Mouse (Mus musculus) CH12.LX (cell line): ENCODE data around the gene Rdx. TPM values are rescaled to one million over a fixed set of nuclear protein-coding genes. Genes with fewer than 3 reads are reported as not detected.

Experiments used
- DNase-seq: peaks from one replicate; pipeline ENCODE4 v3.0.0-alpha.2; 2013; ENCODE audit errors: extremely low read depth
- H3K27ac ChIP-seq: 2 replicates; pipeline ENCODE4 v1.5.1; 2012; ENCODE audit warnings: low read depth, mild to moderate bottlenecking, control low read depth, moderate library complexity; ENCODE audit not compliant: insufficient read depth
- H3K27me3 ChIP-seq: replicated peaks from 2 replicates; pipeline ENCODE3; 2012; ENCODE audit warnings: inconsistent platforms
- H3K36me3 ChIP-seq, 2 experiments: replicated peaks in 1 of 2; 2 replicates each; pipeline versions ENCODE3 to v1.6.1; 2012; ENCODE audit warnings: inconsistent platforms in 1 of 2, low read length in 1 of 2, mild to moderate bottlenecking in 1 of 2, mixed read lengths in 1 of 2, moderate library complexity in 1 of 2; ENCODE audit not compliant: control insufficient read depth in 1 of 2, insufficient read depth in 1 of 2
- H3K4me1 ChIP-seq, 2 experiments: 2 replicates each; pipeline ENCODE4 v1.6.1; 2012; ENCODE audit warnings: inconsistent platforms in 1 of 2, moderate library complexity in 1 of 2; ENCODE audit not compliant: insufficient read depth in 2 of 2, control insufficient read depth in 1 of 2
- H3K4me2 ChIP-seq: 2 replicates; pipeline ENCODE4 v1.6.1; 2012; ENCODE audit warnings: low read depth, mild to moderate bottlenecking, control low read depth; ENCODE audit not compliant: poor library complexity, insufficient read depth, severe bottlenecking
- H3K4me3 ChIP-seq, 3 experiments: fragments of 150-350 bp in 1 of 3; sonication (generic) in 1 of 3; replicated peaks in 1 of 3; 2 replicates each; pipeline versions ENCODE3 to v1.5.1; 2011 to 2012; ENCODE audit warnings: low read depth in 2 of 3, low read length in 2 of 3, mild to moderate bottlenecking in 2 of 3, moderate library complexity in 2 of 3, control low read depth in 1 of 3, improper control_type of control experiment in 1 of 3, inconsistent platforms in 1 of 3, mixed read lengths in 1 of 3; ENCODE audit not compliant: poor library complexity in 1 of 3
- H3K79me2 ChIP-seq: replicated peaks from 2 replicates; pipeline ENCODE4 v1.6.1; 2012; ENCODE audit warnings: mild to moderate bottlenecking, moderate library complexity; ENCODE audit not compliant: control insufficient read depth, poor library complexity, insufficient read depth, severe bottlenecking; ENCODE audit errors: extremely low read depth
- H3K9ac ChIP-seq: 2 replicates; pipeline ENCODE4 v1.6.1; 2012; ENCODE audit warnings: low read depth, mild to moderate bottlenecking, control low read depth, moderate library complexity; ENCODE audit not compliant: insufficient read depth
- H3K9me3 ChIP-seq: replicated peaks from 2 replicates; pipeline ENCODE3; 2012; ENCODE audit warnings: low read length, inconsistent platforms, mixed read lengths
- CTCF ChIP-seq, 2 experiments: IDR thresholded peaks in 1 of 2; conservative IDR thresholded peaks in 1 of 2; 2 replicates each; pipeline ENCODE4 v1.5.1; 2011 to 2012; ENCODE audit warnings: low read depth in 2 of 2, low read length in 2 of 2, improper control_type of control experiment in 1 of 2, inconsistent platforms in 1 of 2, mild to moderate bottlenecking in 1 of 2, moderate library complexity in 1 of 2
- GABPA ChIP-seq: IDR thresholded peaks from 2 replicates; pipeline ENCODE4 v1.6.1; 2012; ENCODE audit warnings: low read depth, low read length, improper control_type of control experiment, inconsistent platforms; ENCODE audit not compliant: insufficient replicate concordance
- HCFC1 ChIP-seq: IDR thresholded peaks from 2 replicates; pipeline ENCODE4 v1.6.1; 2012; ENCODE audit warnings: low read depth, mild to moderate bottlenecking, inconsistent platforms, low read length, improper control_type of control experiment
- MXI1 ChIP-seq: IDR thresholded peaks from 2 replicates; pipeline ENCODE4 v1.6.1; 2011; ENCODE audit warnings: mild to moderate bottlenecking, low read depth, low read length, improper control_type of control experiment
- MYC ChIP-seq: IDR thresholded peaks from 2 replicates; pipeline ENCODE4 v1.6.1; 2011; ENCODE audit warnings: low read depth, mild to moderate bottlenecking, improper control_type of control experiment, low read length
- NELFE ChIP-seq: IDR thresholded peaks from 2 replicates; pipeline ENCODE4 v1.6.1; 2011; ENCODE audit warnings: low read depth, low read length, improper control_type of control experiment
- POLR2AphosphoS2 ChIP-seq: IDR thresholded peaks from 2 replicates; pipeline ENCODE4 v1.6.1; 2011; ENCODE audit warnings: low read depth, low read length, improper control_type of control experiment
- RAD21 ChIP-seq: IDR thresholded peaks from 2 replicates; pipeline ENCODE4 v1.6.1; 2011; ENCODE audit warnings: low read depth, mild to moderate bottlenecking, low read length, improper control_type of control experiment, moderate library complexity
- RCOR1 ChIP-seq: conservative IDR thresholded peaks from 2 replicates; pipeline ENCODE4 v1.6.1; 2012; ENCODE audit warnings: low read depth, mild to moderate bottlenecking, inconsistent platforms, low read length, improper control_type of control experiment
- SMC3 ChIP-seq: IDR thresholded peaks from 2 replicates; pipeline ENCODE4 v1.6.1; 2011; ENCODE audit warnings: low read depth, low read length, improper control_type of control experiment
- TCF12 ChIP-seq: IDR thresholded peaks from 2 replicates; pipeline ENCODE4 v1.6.1; 2014; ENCODE audit warnings: low read depth, mild to moderate bottlenecking, inconsistent platforms, low read length, improper control_type of control experiment
- UBTF ChIP-seq: IDR thresholded peaks from 2 replicates; pipeline ENCODE4 v1.6.1; 2012; ENCODE audit warnings: low read depth, mild to moderate bottlenecking, inconsistent platforms, low read length, improper control_type of control experiment, moderate library complexity
- ZC3H11A ChIP-seq: IDR thresholded peaks from 2 replicates; pipeline ENCODE4 v1.6.1; 2012; ENCODE audit warnings: low read depth, mild to moderate bottlenecking, inconsistent platforms, low read length, improper control_type of control experiment
- ZKSCAN1 ChIP-seq: IDR thresholded peaks from 2 replicates; pipeline ENCODE4 v1.6.1; 2012; ENCODE audit warnings: low read depth, inconsistent platforms, low read length, improper control_type of control experiment, borderline replicate concordance
- dilution Hi-C: fragments of 300-500 bp; cut with MboI; formaldehyde crosslinking; loops from 2 replicates; pipeline ENCODE4 v1.14.3; 2020; ENCODE audit warnings: low sequenced_read_pairs; ENCODE audit not compliant: extremely low pct_unique_long_range_greater_than_20kb, extremely low pct_ligation_motif_present
- in situ Hi-C: fragments of 300-500 bp; cut with MboI; formaldehyde crosslinking; loops from 3 replicates; pipeline ENCODE4 v1.14.3; 2019; ENCODE audit warnings: low sequenced_read_pairs, low pct_ligation_motif_present, low pct_unique_long_range_greater_than_20kb, mixed read lengths
- polyA plus RNA-seq: library from polyadenylated mRNA; unstranded; fragments of >175 nt; gene quantifications from 2 replicates; pipeline ENCODE4 v1.2.1, GENCODE M21; 2012; ENCODE audit warnings: low read depth; ENCODE audit not compliant: insufficient read length
- total RNA-seq, 2 experiments: library from RNA; depleted of rRNA; stranded (reverse); fragments of 300-350 nt in 1 of 2; fragments of >200 nt in 1 of 2; gene quantifications; 2 replicates each; pipeline ENCODE4 v1.2.3; 2012 to 2014

Rdx gene
- total and polyA plus RNA-seq, 3 experiments = 86.1 to 157 (median 125) TPM

GRCm38 (mm10) chr9:52125225-52125624 lies 78.3 kb downstream of the Rdx start:
- no peak for DNase-seq
- dilution Hi-C loops = no loop called here
- H3K27me3 ChIP-seq = no peaks in the 10 kb centered on the region
- H3K79me2 ChIP-seq = peaks cover 15% of the 10 kb centered on the region
- H3K9me3 ChIP-seq = no peaks in the 10 kb centered on the region
- H3K27ac ChIP-seq = no peak overlapping the region
- H3K36me3 ChIP-seq = peaks cover 32 to 83% of the 10 kb centered on the region in 2 experiments
- peaks cover 4 to 15% of the 10 kb centered on the region in 2 experiments; a peak in 3 of 4 replicates for H3K4me1 ChIP-seq
- no peak overlapping the region for H3K4me3 ChIP-seq
- in situ Hi-C loops = no loop called here
- H3K4me2 ChIP-seq = no peak overlapping the region
- H3K9ac ChIP-seq = no peak overlapping the region
- TF ChIP-seq UBTF (no peak), ZC3H11A (no peak), POLR2AphosphoS2 (no peak), TCF12 (no peak), RAD21 (no peak), MYC (no peak), ZKSCAN1 (no peak), MXI1 (no peak)

DNA sequence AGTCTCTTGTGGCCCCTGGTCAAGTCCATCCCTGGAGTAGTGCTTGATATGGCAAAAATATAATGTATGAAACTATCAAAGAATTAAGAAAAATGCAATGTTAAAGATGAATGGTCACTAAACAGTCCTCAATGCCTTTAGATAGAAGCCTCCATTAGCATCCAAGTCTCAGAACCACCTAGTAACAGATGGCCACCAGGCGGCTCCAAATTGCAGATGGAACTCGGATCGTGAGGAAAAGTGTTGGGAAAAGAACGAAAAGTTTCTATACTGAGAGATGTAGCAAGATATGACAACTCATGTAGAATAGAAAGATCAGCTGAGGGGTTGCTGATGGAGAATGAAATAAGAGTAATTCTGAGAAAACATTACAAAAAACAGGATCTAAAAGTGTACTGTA lies 83.4 kb downstream of the Rdx start:
- Histone ChIP-seq H3K4me2 (no peak overlapping the region), H3K9me3 (no peaks in the 10 kb centered on the region), H3K4me3 (no peak overlapping the region), H3K9ac (no peak overlapping the region), H3K4me1 (peaks cover 2 to 30% of the 10 kb centered on the region in 2 experiments; a peak in 3 of 4 replicates), H3K79me2 (peaks cover 31% of the 10 kb centered on the region), H3K27me3 (no peaks in the 10 kb centered on the region), H3K36me3 (peaks cover 21 to 80% of the 10 kb centered on the region in 2 experiments), H3K27ac (no peak overlapping the region)
- in situ Hi-C loops = no loop called here
- no peak for TF ChIP-seq RCOR1
- peak; percentile 23; the same call in 1 of the 2 replicates for TF ChIP-seq SMC3
- TF ChIP-seq NELFE = no peak
- TF ChIP-seq MYC = no peak
- TF ChIP-seq CTCF (conservative IDR thresholded peaks at IDR 0.05 in 1 of 2, IDR thresholded peaks at IDR 0.05 in 1 of 2; ENCODE audit: low read depth in 2 of 2, low read length in 2 of 2) = 0 out of 4 replicates have a peak, but pooled peaks of 1 of the 2 experiments have one; percentile 17
- TF ChIP-seq HCFC1 = no peak
- TF ChIP-seq GABPA = no peak
- no peak for DNase-seq
- dilution Hi-C loops = no loop called here
